Mouse (Mus musculus): ENCODE measurements around the gene Ccdc88c. TPM values are rescaled to one million over a fixed set of nuclear protein-coding genes. Genes with fewer than 3 reads are reported as not detected.

Gene Ccdc88c
- total RNA-seq (2021): 1 to 10 TPM; 1.1 to 2.1 TPM
- long read RNA-seq, experiment 1: 0 reads
- long read RNA-seq, experiment 2, partial matches to known transcripts: 1 of 3 reads
- long read RNA-seq, experiment 2, other reads (novel, unspliced or antisense): 2 of 3 reads

- peak; percentile 72 to 81 for DNase-seq (ENCODE audit: low spot score in 2 of 2)
Measured at GRCm38 (mm10) chr12:101028954-101029731, at the start of gene Ccdc88c. Gene Ccdc88c (minus strand): TSS chr12:101029056.

GRCm38 (mm10) chr12:101077955-101078354, 49.1 kb upstream of the Ccdc88c start:
- DNase-seq (ENCODE audit: low spot score in 2 of 2): no peak

GRCm38 (mm10) chr12:101075433-101075832, 46.6 kb upstream of the Ccdc88c start:
- DNase-seq (ENCODE audit: low spot score in 2 of 2): no peak

- no peak for DNase-seq (ENCODE audit: low spot score in 2 of 2)
Measured at GRCm38 (mm10) chr12:101074821-101075429, 46.1 kb upstream of the Ccdc88c start.

- DNase-seq (ENCODE audit: low spot score in 2 of 2): no peak
Measured at GRCm38 (mm10) chr12:101069813-101070212, 41.0 kb upstream of the Ccdc88c start.

GRCm38 (mm10) chr12:101066329-101066728, 37.5 kb upstream of the Ccdc88c start:
- no peak for DNase-seq (ENCODE audit: low spot score in 2 of 2)

GRCm38 (mm10) chr12:101039956-101040355, 11.1 kb upstream of the Ccdc88c start:
- DNase-seq (ENCODE audit: low spot score in 2 of 2): no peak

GRCm38 (mm10) chr12:101028247-101028953, 456 bp downstream of the Ccdc88c start:
- peak; percentile 5 to 36 for DNase-seq (ENCODE audit: low spot score in 2 of 2)

- no peak for DNase-seq (ENCODE audit: low spot score in 2 of 2)
Measured at GRCm38 (mm10) chr12:101027451-101028246, 1.2 kb downstream of the Ccdc88c start.

- DNase-seq (ENCODE audit: low spot score in 2 of 2): no peak
Measured at GRCm38 (mm10) chr12:101026946-101027345, 1.9 kb downstream of the Ccdc88c start.

- no peak for DNase-seq (ENCODE audit: low spot score in 2 of 2)
Measured at GRCm38 (mm10) chr12:101026518-101026917, 2.3 kb downstream of the Ccdc88c start.

- DNase-seq (ENCODE audit: low spot score in 2 of 2): no peak
Measured at GRCm38 (mm10) chr12:101026025-101026424, 2.8 kb downstream of the Ccdc88c start.

GRCm38 (mm10) chr12:101025379-101025778, 3.5 kb downstream of the Ccdc88c start:
- no peak for DNase-seq (ENCODE audit: low spot score in 2 of 2)

GRCm38 (mm10) chr12:101024824-101025223, 4.0 kb downstream of the Ccdc88c start:
- no peak for DNase-seq (ENCODE audit: low spot score in 2 of 2)

- no peak for DNase-seq (ENCODE audit: low spot score in 2 of 2)
Measured at GRCm38 (mm10) chr12:101023143-101023542, 5.7 kb downstream of the Ccdc88c start.

GRCm38 (mm10) chr12:101022353-101022752, 6.5 kb downstream of the Ccdc88c start:
- DNase-seq (ENCODE audit: low spot score in 2 of 2): no peak

- DNase-seq (ENCODE audit: low spot score in 2 of 2): no peak
Measured at GRCm38 (mm10) chr12:101021484-101022226, 7.2 kb downstream of the Ccdc88c start.

GRCm38 (mm10) chr12:101020210-101021015, 8.4 kb downstream of the Ccdc88c start:
- DNase-seq (ENCODE audit: low spot score in 2 of 2): no peak

- no peak for DNase-seq (ENCODE audit: low spot score in 2 of 2)
Measured at GRCm38 (mm10) chr12:101019443-101019842, 9.4 kb downstream of the Ccdc88c start.
